ENCODE assay signal across 8 mouse cellular contexts in genomic region chr13:24279762-24280438, GRCm38 (mm10). TPM values are rescaled to one million over a fixed set of nuclear protein-coding genes. Genes with fewer than 3 reads are reported as not detected.
DNase-seq lines count a peak whose midpoint lies in the region; ATAC-seq and TF ChIP-seq lines count a peak whose summit lies in the region.

No protein-coding gene starts in this region.

- no peaks in the 10 kb centered on the region for H3K36me3 ChIP-seq in forebrain, embryonic 14.5 days (ENCODE audit: control insufficient read depth, insufficient read depth, low read length)
- H3K36me3 ChIP-seq in kidney, embryonic 14.5 days (ENCODE audit: control insufficient read depth, insufficient read depth, low read length) = no peaks in the 10 kb centered on the region

- ATAC-seq in forebrain, embryonic 14.5 days = peak; percentile 2; the same call in 1 of the 2 replicates
- peak; percentile 65 for ATAC-seq in kidney, embryonic 14.5 days (ENCODE audit: low FRiP score, low TSS enrichment)
- no peak for ATAC-seq in erythroid progenitor cell, adult 5-6 weeks (replicated peaks; ENCODE audit: low FRiP score, poor library complexity, severe bottlenecking)

- no peak overlapping the region for H3K27ac ChIP-seq in forebrain, embryonic 14.5 days (ENCODE audit: low read depth, low read length)
- peak overlapping the region; percentile 81 for H3K27ac ChIP-seq in kidney, embryonic 14.5 days (ENCODE audit: low read depth, low read length)

- H3K27me3 ChIP-seq in forebrain, embryonic 14.5 days (replicated peaks; ENCODE audit: control insufficient read depth, insufficient read depth, low read length) = no peaks in the 10 kb centered on the region
- no peaks in the 10 kb centered on the region for H3K27me3 ChIP-seq in kidney, embryonic 14.5 days (ENCODE audit: control insufficient read depth, insufficient read depth, low read length)

- DNase-seq in adrenal gland, adult 2 months = peak; percentile 44
- DNase-seq in adrenal gland, adult 18-20 months (ENCODE audit: low spot score in 2 of 2) = no peak
- DNase-seq in brain, embryonic 14.5 days (ENCODE audit: low read depth) = peak; percentile 26
- no peak for DNase-seq in forebrain, embryonic 14.5 days (ENCODE audit: low spot score)
- peak; percentile 19 for DNase-seq in lung, postnatal 36 days
- no peak for DNase-seq in right cerebral cortex, adult 18-20 months

- TF ChIP-seq POLR2A in brain, embryonic 14.5 days (IDR thresholded peaks at IDR 0.05; ENCODE audit: borderline replicate concordance, extremely low read depth, insufficient read depth, insufficient read length, poor library complexity, severe bottlenecking) = no peak

- H3K9ac ChIP-seq in forebrain, embryonic 14.5 days (ENCODE audit: low read length) = peak overlapping the region; percentile 86
- peak overlapping the region; percentile 77 for H3K9ac ChIP-seq in kidney, embryonic 14.5 days (ENCODE audit: low read depth, low read length)

- WGBS in forebrain, embryonic 14.5 days = 2% methylated on average over 19 of the region's 21 CpGs
- WGBS in kidney, embryonic 14.5 days = 2% methylated on average over 21 of the region's 21 CpGs

- H3K4me3 ChIP-seq in forebrain, embryonic 14.5 days (ENCODE audit: low read depth, low read length) = peak overlapping the region; percentile 70
- peak overlapping the region; percentile 78 for H3K4me3 ChIP-seq in kidney, embryonic 14.5 days (ENCODE audit: low read length)

- peak overlapping the region; percentile 95 for H3K4me2 ChIP-seq in forebrain, embryonic 14.5 days (ENCODE audit: low read length)
- H3K4me2 ChIP-seq in kidney, embryonic 14.5 days (replicated peaks; ENCODE audit: low read depth, low read length) = peak overlapping the region; percentile 83

- H3K9me3 ChIP-seq in forebrain, embryonic 14.5 days (replicated peaks; ENCODE audit: control insufficient read depth, low read length) = no peaks in the 10 kb centered on the region
- no peaks in the 10 kb centered on the region for H3K9me3 ChIP-seq in kidney, embryonic 14.5 days (ENCODE audit: control insufficient read depth, low read length)

- TF ChIP-seq CTCF in brain, embryonic 14.5 days (IDR thresholded peaks at IDR 0.05; ENCODE audit: borderline replicate concordance, extremely low read depth, insufficient read depth, insufficient read length) = no peak

- peaks cover 14% of the 10 kb centered on the region for H3K4me1 ChIP-seq in forebrain, embryonic 14.5 days (ENCODE audit: control insufficient read depth, insufficient read depth, low read length)
- H3K4me1 ChIP-seq in kidney, embryonic 14.5 days (ENCODE audit: control insufficient read depth, insufficient read depth, low read length) = no peaks in the 10 kb centered on the region

RNA-seq across cellular contexts. Expression of gene Carmil1, which starts 0.7 kb away (rescaled TPM):
- 10 to 100 TPM; 52.7 to 61.4 TPM for total RNA-seq in adrenal gland, adult 2 months (2021)
- polyA plus RNA-seq in adrenal gland, adult 2 months (2012; rRNA removed) = 3.8 and 5.7 TPM in 2 replicates
- total RNA-seq in adrenal gland, adult 18-20 months (2021) = 10 to 100 TPM; 29.7 to 44.1 TPM
- polyA plus RNA-seq in brain, embryonic 14.5 days (2012; rRNA removed) = 15.1 and 20.1 TPM in 2 replicates
- 14.5 and 24.8 TPM in 2 replicates for polyA plus RNA-seq in forebrain, embryonic 14.5 days (2014; fragmentation: Nextera tagmentation; extraction: Ambion mirVana)
- polyA plus RNA-seq in kidney, embryonic 14.5 days (2014; fragmentation: Nextera tagmentation; extraction: Ambion mirVana) = 23.9 and 48.6 TPM in 2 replicates
- 3.8 TPM in 1 of 2 replicates, not detected in the other for total RNA-seq in erythroid progenitor cell, adult 5-6 weeks (2015; ENCODE audit: low replicate concordance)
- total RNA-seq in erythroid progenitor cell, adult 5-6 weeks (2017; ENCODE audit: low replicate concordance) = 0.68 and 1.3 TPM in 2 replicates

RNA-seq across cellular contexts. Expression of gene Cmah, which starts 47.3 kb away (rescaled TPM):
- 1 to 10 TPM; 3.0 to 4.2 TPM for total RNA-seq in adrenal gland, adult 2 months (2021)
- polyA plus RNA-seq in adrenal gland, adult 2 months (2012; rRNA removed) = 0.03 and 0.18 TPM in 2 replicates
- 1 to 10 TPM; 1.5 to 4.6 TPM for total RNA-seq in adrenal gland, adult 18-20 months (2021)
- polyA plus RNA-seq in brain, embryonic 14.5 days (2012; rRNA removed) = 0.08 and 0.19 TPM in 2 replicates
- 0.20 and 0.23 TPM in 2 replicates for polyA plus RNA-seq in forebrain, embryonic 14.5 days (2014; fragmentation: Nextera tagmentation; extraction: Ambion mirVana)
- 0.47 and 1.2 TPM in 2 replicates for polyA plus RNA-seq in kidney, embryonic 14.5 days (2014; fragmentation: Nextera tagmentation; extraction: Ambion mirVana)
- total RNA-seq in erythroid progenitor cell, adult 5-6 weeks (2015; ENCODE audit: low replicate concordance) = 5.0 and 5.9 TPM in 2 replicates
- total RNA-seq in erythroid progenitor cell, adult 5-6 weeks (2017; ENCODE audit: low replicate concordance) = 2.6 and 6.8 TPM in 2 replicates

Comparison
In these comparisons a context has a peak if more than half of its experiments do, and no peak if none do; other contexts are left out.
1. DNase-seq: peak in adrenal gland, adult 2 months (single experiment), brain, embryonic 14.5 days (single experiment) and lung, postnatal 36 days (single experiment); none in adrenal gland, adult 18-20 months (0 of 2), forebrain, embryonic 14.5 days (single experiment) and right cerebral cortex, adult 18-20 months (single experiment).